Mouse (Mus musculus) left cerebral cortex, postnatal 14 days (tissue): ENCODE data around the gene Gm1113. TPM values are rescaled to one million over a fixed set of nuclear protein-coding genes. Genes with fewer than 3 reads are reported as not detected.

Source experiments
- DNase-seq, 2 experiments: peaks; one replicate each; pipeline ENCODE4 v3.0.0; 2021 to 2022; ENCODE audit warnings: low spot score in 2 of 2, mixed read lengths in 1 of 2
- intact Hi-C: fragments of 180-260 bp; cut with DNase I; formaldehyde crosslinking; loops from one replicate; pipeline ENCODE4 v1.15.1; 2025
- total RNA-seq, 2 experiments: library from RNA; stranded (reverse); gene quantifications; 2 replicates each; pipeline ENCODE4 v1.2.3; 2021

Gm1113 gene
- total RNA-seq, 2 experiments from 2014 or later: not detected

- intact Hi-C loops: loop anchor here (10.0 kb wide), 1 partner anchor 498 kb away; no protein-coding TSS in a partner anchor
Observed at GRCm38 (mm10) chr9:35533266-35533665, 15.2 kb upstream of the Gm1113 start.

DNA sequence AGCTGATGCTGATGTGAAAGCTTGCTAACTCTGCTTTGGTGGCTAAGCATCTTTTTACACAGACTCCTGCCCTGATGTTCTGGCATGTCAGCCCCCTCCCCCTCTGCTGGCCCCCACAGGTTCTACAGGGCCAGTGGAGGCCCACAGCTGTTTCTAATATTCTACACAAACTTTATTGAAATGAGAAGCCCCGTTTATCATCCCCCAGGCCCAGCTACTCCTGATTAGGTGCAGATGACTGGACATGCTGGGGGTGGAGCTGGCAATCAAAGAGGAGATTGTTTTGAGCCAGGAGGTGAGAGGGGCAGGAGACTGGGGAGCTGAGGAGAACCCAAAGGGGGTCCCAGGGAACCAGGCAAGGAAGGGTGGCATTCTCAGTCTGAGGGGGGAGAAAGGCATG, 11.7 kb upstream of the Gm1113 start:
- DNase-seq: no peak
- intact Hi-C loops: loop anchor here (10.0 kb wide), 1 partner anchor 495 kb away; no protein-coding TSS in a partner anchor

More at GRCm38 (mm10) chr9:35533266-35533665, 15.2 kb upstream of the Gm1113 start:
- no peak for DNase-seq

DNA sequence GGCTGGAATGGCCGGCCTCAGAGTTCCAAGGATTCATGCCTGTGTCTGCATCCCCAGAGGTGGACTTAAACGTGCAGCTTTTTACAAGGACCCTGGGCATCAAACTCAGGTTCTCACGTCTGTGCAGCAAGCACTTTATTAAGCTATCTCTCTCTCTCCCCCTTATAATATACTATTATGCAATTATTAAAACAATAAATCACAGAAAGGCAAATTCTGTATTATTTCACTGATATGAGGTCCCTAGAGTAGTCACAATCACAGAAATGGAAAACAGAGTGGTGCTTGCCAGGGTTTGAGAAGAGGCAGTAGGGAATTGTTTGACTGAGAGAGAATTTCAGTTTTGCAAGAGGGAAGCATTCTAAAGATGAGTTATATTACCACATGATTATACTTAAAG, 11.1 kb upstream of the Gm1113 start:
- intact Hi-C loops: no loop called here
- DNase-seq: no peak

- intact Hi-C loops: loop anchor here (1.0 to 5.0 kb wide), 2 partner anchors 102 to 242 kb away; partner anchors contain the start of gene Cdon
Observed at GRCm38 (mm10) chr9:35523941-35524411, 5.9 kb upstream of the Gm1113 start.

DNA sequence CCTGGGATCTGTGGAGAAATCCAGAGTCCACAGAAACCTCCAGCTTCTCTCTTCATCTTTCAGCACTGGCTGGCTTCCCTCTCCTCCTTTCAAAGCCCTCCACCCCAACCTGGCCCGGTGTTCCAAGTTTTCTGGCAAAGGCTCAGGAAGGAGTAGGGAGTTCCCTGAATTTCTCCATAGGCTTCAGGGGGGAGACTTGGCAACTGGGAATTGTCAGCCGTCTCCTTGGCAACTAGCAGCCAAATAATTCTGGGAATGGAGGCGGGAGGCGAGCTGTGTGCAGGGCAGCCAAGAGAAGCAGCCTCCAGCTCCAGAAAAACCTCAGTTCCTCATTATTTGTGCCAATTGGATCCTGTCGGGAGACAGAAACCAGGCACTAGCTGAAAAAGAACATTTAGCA, 5.5 kb upstream of the Gm1113 start:
- intact Hi-C loops: loop anchor here (5.0 kb wide), 1 partner anchor 101 kb away; the partner anchor contains the start of gene Cdon
- DNase-seq: peak; percentile 65 to 79

More at GRCm38 (mm10) chr9:35523941-35524411, 5.9 kb upstream of the Gm1113 start:
- peak; percentile 82 to 83 for DNase-seq

- DNase-seq: no peak
- intact Hi-C loops: loop anchor here (5.0 kb wide), 1 partner anchor 101 kb away; the partner anchor contains the start of gene Cdon
Observed at GRCm38 (mm10) chr9:35522821-35523515, 4.9 kb upstream of the Gm1113 start.

GRCm38 (mm10) chr9:35522241-35522640, 4.2 kb upstream of the Gm1113 start:
- intact Hi-C loops: loop anchor here (5.0 kb wide), 1 partner anchor 100 kb away; the partner anchor contains the start of gene Cdon

DNA sequence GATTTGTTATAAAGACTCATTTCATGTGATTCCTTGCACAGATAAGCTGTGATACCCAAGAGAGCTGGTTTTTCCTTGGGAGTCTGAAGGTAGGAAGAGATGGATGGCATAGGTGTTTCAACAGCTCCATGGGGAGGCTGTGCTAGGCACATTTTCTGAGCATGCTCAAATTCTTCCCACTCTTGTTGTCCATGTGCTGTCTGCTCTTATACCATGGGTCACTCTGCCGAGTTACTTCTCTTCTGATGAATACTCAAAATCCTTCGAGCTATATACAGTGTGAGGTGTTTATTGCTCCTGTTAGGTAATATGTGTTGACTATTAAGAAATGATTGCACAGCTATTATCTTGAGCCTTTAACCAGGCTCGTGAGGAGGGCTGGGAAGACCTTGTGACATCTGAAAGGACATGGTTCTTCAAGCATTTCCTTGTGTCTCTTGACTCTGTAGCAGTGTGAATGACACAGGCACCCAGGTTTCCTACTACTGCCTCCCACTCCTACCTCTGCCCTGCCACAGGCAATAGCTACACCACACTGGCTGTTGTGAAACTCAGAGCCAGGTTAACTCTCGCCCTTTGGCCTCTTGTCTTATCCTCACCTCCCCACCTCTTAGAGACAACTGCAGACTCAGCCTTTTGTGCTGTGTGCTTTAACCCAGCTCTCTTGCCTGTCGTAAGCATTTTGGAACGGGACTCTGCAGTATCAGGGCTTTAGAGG, 2.7 kb upstream of the Gm1113 start:
- no peak for DNase-seq
- intact Hi-C loops: loop anchor here (5.0 kb wide), 1 partner anchor 98 kb away; the partner anchor contains the start of gene Cdon

More at GRCm38 (mm10) chr9:35522241-35522640, 4.2 kb upstream of the Gm1113 start:
- DNase-seq: no peak

DNA sequence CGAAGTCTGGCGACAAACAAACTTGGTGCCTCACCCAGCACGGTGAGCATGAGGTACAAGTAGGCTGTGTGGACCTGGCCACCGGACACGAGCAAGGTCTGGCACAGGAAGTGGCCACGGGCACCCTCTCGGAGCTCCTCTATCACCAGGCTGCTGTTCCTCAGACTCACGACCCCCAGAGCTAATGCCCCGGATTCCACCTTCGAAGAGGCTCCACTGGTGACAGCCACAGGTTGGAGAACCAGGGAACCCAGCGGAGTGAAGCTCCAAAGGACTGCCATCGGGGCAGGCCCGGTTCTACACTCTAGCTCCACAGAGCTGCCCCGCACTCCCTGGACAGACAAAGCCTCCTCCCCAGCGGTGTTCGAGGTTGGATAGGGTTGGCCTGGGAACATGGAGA, 1.4 kb downstream of the Gm1113 start:
- DNase-seq: no peak
- intact Hi-C loops: no loop called here

DNA sequence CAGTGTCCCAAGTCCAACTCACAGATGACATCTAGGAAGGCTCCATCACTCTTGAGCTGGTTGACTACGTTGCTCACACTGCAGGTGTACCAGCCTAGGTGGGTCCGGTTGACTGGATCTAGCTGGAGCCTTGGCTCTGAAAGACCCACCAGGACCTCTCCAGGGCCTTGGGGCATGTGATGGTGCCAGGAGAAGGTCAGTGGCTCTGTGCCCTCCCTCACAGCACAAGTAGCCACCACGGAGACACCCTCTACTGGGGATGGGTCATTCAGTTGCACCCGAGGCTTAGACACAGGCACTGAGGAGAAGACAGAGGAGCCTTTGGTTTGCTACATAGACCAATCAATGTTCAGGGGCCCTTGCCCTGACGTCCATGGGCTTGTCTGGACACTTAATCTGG, 1.9 kb downstream of the Gm1113 start:
- intact Hi-C loops: no loop called here
- DNase-seq: no peak

DNA sequence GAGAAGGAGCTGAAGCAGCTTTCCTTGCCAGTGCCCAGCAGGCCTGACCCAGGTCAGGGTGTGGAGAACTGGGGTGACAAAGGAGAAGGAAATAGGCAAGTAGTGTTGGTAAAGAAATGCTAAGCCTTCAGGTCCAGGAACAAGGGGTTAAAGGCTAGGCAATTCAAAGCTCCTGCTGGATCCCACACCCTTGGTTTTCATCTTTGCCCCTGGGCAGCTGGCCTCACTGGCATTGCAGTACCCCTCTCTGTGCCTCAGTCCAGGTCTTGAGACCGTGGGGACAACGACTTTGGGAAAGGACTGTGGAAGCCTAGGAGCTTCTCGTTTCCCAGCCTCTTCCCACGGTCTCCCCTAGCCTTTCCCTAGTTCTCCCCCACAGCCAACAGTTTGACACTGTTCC, 4.2 kb downstream of the Gm1113 start:
- intact Hi-C loops: no loop called here

DNA sequence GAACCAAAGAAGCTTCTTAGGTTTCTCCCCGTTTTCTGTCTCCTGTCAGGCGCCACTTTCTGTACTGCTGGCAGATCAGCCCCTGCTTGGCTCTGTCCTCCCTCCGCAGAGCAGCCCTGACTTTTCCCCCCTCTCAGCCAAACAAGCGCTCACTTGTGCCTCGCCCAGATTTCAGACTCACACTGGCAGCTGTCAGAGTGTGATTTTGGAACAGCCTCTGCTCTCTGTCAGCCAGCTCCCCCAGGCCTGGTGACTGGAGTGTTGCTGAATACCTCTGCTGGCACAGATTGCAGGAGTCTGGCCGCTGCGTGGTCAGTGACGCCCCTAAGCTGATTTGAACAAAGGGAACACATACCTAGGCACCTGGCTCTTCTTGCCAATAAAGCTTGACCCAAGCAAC, 9.8 kb downstream of the Gm1113 start:
- peak; percentile 19 to 28 for DNase-seq
- intact Hi-C loops: no loop called here

More for the DNA sequence above, 4.2 kb downstream of the Gm1113 start:
- no peak for DNase-seq

DNA sequence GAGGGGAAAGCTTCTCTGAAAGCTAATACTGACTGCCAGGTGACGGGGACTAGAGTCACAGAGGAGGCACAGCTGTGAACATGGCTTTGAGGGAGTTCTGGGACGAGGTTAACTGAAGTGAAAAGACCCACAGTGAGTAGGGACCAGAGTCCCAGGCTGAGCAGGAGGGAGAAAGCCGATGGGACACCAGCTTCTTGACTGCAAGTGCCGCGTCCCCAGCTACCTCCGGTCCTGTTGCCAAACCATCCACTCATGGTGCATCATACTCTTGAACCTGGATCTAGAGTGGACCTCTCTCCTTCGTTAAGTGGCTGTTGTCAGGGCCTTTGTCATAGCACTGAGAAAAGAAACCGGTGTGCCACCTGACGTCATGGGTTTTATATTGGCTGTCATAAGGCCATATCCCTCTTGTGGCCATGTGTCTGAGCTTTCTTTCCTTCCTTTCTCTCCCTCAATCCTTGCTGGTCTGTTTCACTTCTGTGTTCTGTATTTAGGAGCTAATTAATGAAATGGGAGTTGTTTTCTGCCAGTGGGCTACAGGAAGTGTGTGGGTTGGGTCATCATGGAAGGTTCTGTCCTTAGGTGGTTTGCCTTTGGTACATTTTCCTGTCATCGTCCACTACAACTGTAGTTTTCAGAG, 15.6 kb downstream of the Gm1113 start:
- intact Hi-C loops: no loop called here

GRCm38 (mm10) chr9:35499946-35500345, 18.1 kb downstream of the Gm1113 start:
- DNase-seq: no peak
- intact Hi-C loops: no loop called here

More for the DNA sequence above, 15.6 kb downstream of the Gm1113 start:
- no peak for DNase-seq

DNA sequence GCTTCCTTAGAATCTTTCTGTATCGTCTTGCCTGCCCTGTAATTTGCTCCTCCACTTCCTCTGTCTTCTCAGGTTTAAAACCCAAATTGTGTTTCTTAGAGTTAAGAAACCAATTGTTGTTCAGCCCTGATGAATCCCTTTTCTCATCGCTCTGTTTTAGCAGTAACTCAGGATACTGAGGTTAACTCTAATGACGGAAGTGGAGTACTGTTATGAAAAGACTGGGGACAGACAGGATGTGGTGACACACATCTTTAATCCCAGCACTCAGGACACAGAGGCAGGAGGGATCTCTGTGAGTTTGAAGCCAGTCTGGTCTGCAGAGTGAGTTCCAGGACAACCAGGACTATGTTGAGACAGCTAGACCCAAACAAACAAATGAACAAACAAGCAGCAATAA, 22.6 kb downstream of the Gm1113 start:
- intact Hi-C loops: no loop called here

GRCm38 (mm10) chr9:35494937-35495336, 23.1 kb downstream of the Gm1113 start:
- intact Hi-C loops: no loop called here
- no peak for DNase-seq

More for the DNA sequence above, 22.6 kb downstream of the Gm1113 start:
- no peak for DNase-seq

DNA sequence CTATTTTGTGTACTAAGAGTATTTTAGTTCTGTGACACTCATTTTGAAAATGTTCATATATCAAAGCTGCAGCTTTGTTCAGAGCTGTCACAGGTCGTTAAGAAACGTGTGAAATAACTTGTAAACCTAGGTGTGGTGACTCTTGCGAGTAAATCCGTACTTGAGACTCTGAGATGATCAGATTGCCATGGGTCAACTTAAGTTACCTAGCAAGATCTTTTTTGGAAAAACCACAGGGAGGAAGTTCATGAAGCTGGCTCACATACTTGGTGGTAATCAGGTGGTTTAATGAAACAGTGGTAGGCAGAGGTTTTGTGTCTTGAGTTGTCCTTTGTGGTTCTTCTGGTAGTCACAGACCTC, 24.4 kb downstream of the Gm1113 start:
- intact Hi-C loops: no loop called here
- no peak for DNase-seq

GRCm38 (mm10) chr9:35493033-35493732, 24.9 kb downstream of the Gm1113 start:
- no peak for DNase-seq
- intact Hi-C loops: no loop called here
